In the genomic region with DNA sequence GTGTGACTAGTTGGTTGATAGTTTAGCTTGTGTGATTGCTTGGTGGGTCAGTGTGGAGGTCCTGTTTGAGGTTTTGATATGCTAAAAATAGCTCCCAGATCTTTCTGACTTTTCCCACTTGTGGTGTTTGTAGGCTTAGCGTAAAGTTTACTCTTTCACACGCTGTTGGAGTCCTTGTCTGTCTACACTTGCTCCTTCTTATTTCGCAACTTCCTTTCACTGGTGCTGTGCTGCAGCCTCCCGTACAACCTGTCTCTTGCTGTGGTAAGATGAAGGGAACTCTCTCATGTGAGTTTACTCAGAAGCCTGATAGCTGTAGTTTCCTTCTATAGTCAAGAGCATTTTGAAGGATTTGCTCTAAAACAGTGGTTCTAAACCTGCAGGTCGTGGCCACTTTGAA, we compare ENCODE assay signal across 24 mouse cellular contexts.
DNase-seq lines count a peak whose midpoint lies in the region; ATAC-seq and TF ChIP-seq lines count a peak whose summit lies in the region.
"Had no signal": no experiment of that assay in that cellular context is flagged by ENCODE, and none has a peak within 500 bp of the region (broad histone marks: within the 10 kb centered on the region; RNA-seq: fewer than 3 reads in every experiment).

No protein-coding gene starts in this region.

- H3K79me2 ChIP-seq in heart, adult 2 months (replicated peaks; ENCODE audit: control insufficient read depth, insufficient read depth, low read length): peaks cover 9% of the 10 kb centered on the region

- no peak overlapping the region for H3K4me3 ChIP-seq in heart, adult 2 months
- H3K4me3 ChIP-seq in heart, embryonic 16.5 days (ENCODE audit: low read length): no peak overlapping the region
- no peak overlapping the region for H3K4me3 ChIP-seq in heart, embryonic 11.5 days (ENCODE audit: low read depth, low read length)
- H3K4me3 ChIP-seq in lung, embryonic 16.5 days (ENCODE audit: low read length): no peak overlapping the region
- H3K4me3 ChIP-seq: embryonic facial prominence, embryonic 13.5 days; erythroblast, embryonic 14.5 days; forebrain, embryonic 12.5 days; left cerebral cortex, adult 2 months; megakaryocyte, embryonic 14.5 days; midbrain, embryonic 13.5 days; neural tube, embryonic 12.5 days had no signal

- peaks cover 29% of the 10 kb centered on the region for H3K4me1 ChIP-seq in heart, adult 2 months (ENCODE audit: control insufficient read depth, insufficient read depth, low read length)
- H3K4me1 ChIP-seq in heart, embryonic 16.5 days (ENCODE audit: control insufficient read depth, insufficient read depth, low read length): peaks cover 65% of the 10 kb centered on the region
- peaks cover 57% of the 10 kb centered on the region for H3K4me1 ChIP-seq in heart, embryonic 11.5 days (ENCODE audit: control insufficient read depth, insufficient read depth, low read length)
- peaks cover 50% of the 10 kb centered on the region for H3K4me1 ChIP-seq in lung, embryonic 16.5 days (replicated peaks; ENCODE audit: control insufficient read depth, insufficient read depth, low read length)

- TF ChIP-seq CTCF in heart, adult 2 months (IDR thresholded peaks at IDR 0.05): no peak

- H3K4me2 ChIP-seq in heart, embryonic 16.5 days (ENCODE audit: low read depth, low read length): no peak overlapping the region
- no peak overlapping the region for H3K4me2 ChIP-seq in heart, embryonic 11.5 days
- no peak overlapping the region for H3K4me2 ChIP-seq in lung, embryonic 16.5 days (ENCODE audit: low read depth, low read length)
- H3K4me2 ChIP-seq: embryonic facial prominence, embryonic 13.5 days; forebrain, embryonic 12.5 days; midbrain, embryonic 13.5 days; neural tube, embryonic 12.5 days had no signal

- H3K9ac ChIP-seq in heart, adult 2 months (ENCODE audit: low read depth, low read length): no peak overlapping the region
- H3K9ac ChIP-seq in heart, embryonic 16.5 days (ENCODE audit: low read length): 0 out of 2 replicates have a peak overlapping the region, but pooled peaks have one; percentile 6
- H3K9ac ChIP-seq in heart, embryonic 11.5 days (ENCODE audit: low read depth, low read length): no peak overlapping the region
- H3K9ac ChIP-seq in lung, embryonic 16.5 days (ENCODE audit: low read length): no peak overlapping the region
- H3K9ac ChIP-seq: embryonic facial prominence, embryonic 13.5 days; forebrain, embryonic 12.5 days; midbrain, embryonic 13.5 days; neural tube, embryonic 12.5 days had no signal

- H3K36me3 ChIP-seq in heart, adult 2 months (ENCODE audit: control insufficient read depth, insufficient read depth, low read length): peaks cover 47% of the 10 kb centered on the region
- no peaks in the 10 kb centered on the region for H3K36me3 ChIP-seq in heart, embryonic 16.5 days (ENCODE audit: control insufficient read depth, insufficient read depth)
- no peaks in the 10 kb centered on the region for H3K36me3 ChIP-seq in heart, embryonic 11.5 days (ENCODE audit: control insufficient read depth, insufficient read depth, low read length)
- no peaks in the 10 kb centered on the region for H3K36me3 ChIP-seq in lung, embryonic 16.5 days (ENCODE audit: control insufficient read depth, insufficient read depth, low read length)
- H3K36me3 ChIP-seq: embryonic facial prominence, embryonic 13.5 days; forebrain, embryonic 12.5 days; midbrain, embryonic 13.5 days; neural tube, embryonic 12.5 days had no signal

- no peak for TF ChIP-seq EP300 in heart, adult 2 months (IDR thresholded peaks at IDR 0.05; ENCODE audit: insufficient read depth, low read depth, low read length)

- intact Hi-C loops in heart, adult 2 months (cut with DNase I): no loop called here

- TF ChIP-seq POLR2A in heart, adult 2 months (IDR thresholded peaks at IDR 0.05; ENCODE audit: insufficient read depth, low read depth, low read length): no peak

- H3K9me3 ChIP-seq in heart, embryonic 16.5 days (replicated peaks; ENCODE audit: control insufficient read depth, low read length): no peaks in the 10 kb centered on the region
- H3K9me3 ChIP-seq in heart, embryonic 11.5 days (replicated peaks; ENCODE audit: control insufficient read depth, low read length): no peaks in the 10 kb centered on the region
- H3K9me3 ChIP-seq in lung, embryonic 16.5 days (ENCODE audit: control insufficient read depth, low read length): no peaks in the 10 kb centered on the region
- H3K9me3 ChIP-seq: embryonic facial prominence, embryonic 13.5 days; forebrain, embryonic 12.5 days; megakaryocyte, embryonic 14.5 days; midbrain, embryonic 13.5 days; neural tube, embryonic 12.5 days had no signal

- no peak for ATAC-seq in heart, embryonic 16.5 days (replicated peaks; ENCODE audit: extremely low read depth, insufficient read depth, low FRiP score)
- no peak for ATAC-seq in heart, embryonic 11.5 days (replicated peaks; ENCODE audit: insufficient number of reproducible peaks, low FRiP score, low TSS enrichment)
- peak; percentile 36; the same call in 1 of the 2 replicates for ATAC-seq in lung, embryonic 16.5 days (ENCODE audit: low read depth)
- ATAC-seq in megakaryocyte progenitor cell, adult 5-6 weeks (replicated peaks; ENCODE audit: poor library complexity): peak; percentile 55
- ATAC-seq: hindbrain, postnatal 0 days; midbrain, embryonic 13.5 days had no signal

- 52% methylated on average over 5 of the region's 5 CpGs for WGBS in heart, adult 2 months
- 37% methylated on average over 5 of the region's 5 CpGs for WGBS in heart, embryonic 16.5 days
- 47% methylated on average over 5 of the region's 5 CpGs for WGBS in heart, embryonic 11.5 days (ENCODE audit: insufficient replicate concordance)
- 41% methylated on average over 5 of the region's 5 CpGs for WGBS in lung, embryonic 16.5 days

- no peak overlapping the region for H3K27ac ChIP-seq in heart, adult 2 months
- H3K27ac ChIP-seq in heart, embryonic 16.5 days (ENCODE audit: low read length): peak overlapping the region; percentile 12; the same call in 1 of the 2 replicates
- no peak overlapping the region; the same call in 1 of the 2 replicates for H3K27ac ChIP-seq in heart, embryonic 11.5 days (ENCODE audit: low read depth, low read length)
- H3K27ac ChIP-seq in lung, embryonic 16.5 days (ENCODE audit: low read length): peak overlapping the region; percentile 24; the same call in 1 of the 2 replicates
- H3K27ac ChIP-seq: embryonic facial prominence, embryonic 13.5 days; forebrain, embryonic 12.5 days; hindbrain, postnatal 0 days; kidney, postnatal 0 days; left cerebral cortex, adult 2 months; midbrain, embryonic 13.5 days; neural tube, embryonic 12.5 days had no signal

- H3K27me3 ChIP-seq in heart, adult 2 months (ENCODE audit: control insufficient read depth, insufficient read depth, low read length): no peaks in the 10 kb centered on the region
- H3K27me3 ChIP-seq in heart, embryonic 16.5 days (ENCODE audit: control insufficient read depth, insufficient read depth, low read length): no peaks in the 10 kb centered on the region
- no peaks in the 10 kb centered on the region for H3K27me3 ChIP-seq in heart, embryonic 11.5 days (ENCODE audit: control insufficient read depth, insufficient read depth, low read length)
- H3K27me3 ChIP-seq in lung, embryonic 16.5 days (ENCODE audit: control insufficient read depth, insufficient read depth, low read depth, low read length): no peaks in the 10 kb centered on the region
- H3K27me3 ChIP-seq: embryonic facial prominence, embryonic 13.5 days; neural tube, embryonic 12.5 days had no signal

- DNase-seq in heart, adult 11 months: peak; percentile 88
- no peak for DNase-seq in heart, adult 2 months
- no peak for DNase-seq in lung, postnatal 14 days
- DNase-seq in layer of hippocampus, postnatal 10 days (ENCODE audit: low spot score in 2 of 2): no peak
- DNase-seq: adrenal gland, postnatal 10 days; cerebellum, adult 18-20 months; cerebellum, postnatal 14 days; gastrocnemius, postnatal 36 days; kidney, adult 18-20 months; layer of hippocampus, adult 9-11 months; right cerebral cortex, postnatal 14 days had no signal

Comparison
In these comparisons a context has a peak if more than half of its experiments do, and no peak if none do; other contexts are left out.
1. H3K27ac ChIP-seq: peak in heart, embryonic 16.5 days (single experiment) and lung, embryonic 16.5 days (single experiment); none in heart, adult 2 months (single experiment) and heart, embryonic 11.5 days (single experiment).
2. ATAC-seq: peak in lung, embryonic 16.5 days (single experiment) and megakaryocyte progenitor cell, adult 5-6 weeks (single experiment); none in heart, embryonic 16.5 days (single experiment) and heart, embryonic 11.5 days (single experiment).